Mouse (Mus musculus) kidney, postnatal 25 days (tissue): ENCODE results near the gene Foxi3.

Experiments
- DNase-seq, 2 experiments: peaks; one replicate each; pipeline ENCODE4 v3.0.0; 2021; ENCODE audit warnings: mixed read lengths in 2 of 2

The Foxi3 gene

DNA sequence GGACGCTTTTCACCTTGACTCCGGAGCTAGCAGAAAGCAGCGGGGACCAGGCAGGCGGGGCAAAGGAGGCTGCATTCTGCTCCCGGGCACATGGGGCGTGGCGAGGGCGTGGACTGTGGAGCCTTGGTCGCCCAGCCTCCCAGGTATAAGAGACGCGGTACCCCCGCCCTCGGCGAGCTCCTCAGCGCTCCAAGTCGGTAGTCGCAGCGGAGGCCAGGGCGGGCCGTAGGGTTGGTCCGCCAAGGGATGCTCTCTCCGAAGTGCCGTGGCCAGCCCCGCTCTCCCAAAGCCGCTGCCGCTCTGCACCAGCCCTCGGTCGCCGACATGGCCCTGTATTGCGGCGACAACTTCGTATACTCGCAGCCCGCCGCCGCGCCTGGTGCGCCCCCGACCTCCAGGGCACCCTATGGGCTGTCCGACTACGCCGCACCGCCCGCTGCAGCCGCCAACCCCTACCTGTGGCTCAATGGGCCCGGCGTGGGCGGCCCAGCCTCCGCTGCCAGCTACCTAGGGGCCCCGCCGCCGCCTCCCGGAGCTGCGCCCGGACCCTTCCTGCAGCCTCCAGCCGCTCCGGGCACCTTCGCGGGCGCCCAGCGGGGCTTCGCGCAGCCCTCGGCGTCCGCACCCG lies at the start of gene Foxi3:
TSS of gene Foxi3 (plus strand) at position 247 of the 628 bp plus-strand sequence.
- peak; percentile 57 to 74 for DNase-seq

DNA sequence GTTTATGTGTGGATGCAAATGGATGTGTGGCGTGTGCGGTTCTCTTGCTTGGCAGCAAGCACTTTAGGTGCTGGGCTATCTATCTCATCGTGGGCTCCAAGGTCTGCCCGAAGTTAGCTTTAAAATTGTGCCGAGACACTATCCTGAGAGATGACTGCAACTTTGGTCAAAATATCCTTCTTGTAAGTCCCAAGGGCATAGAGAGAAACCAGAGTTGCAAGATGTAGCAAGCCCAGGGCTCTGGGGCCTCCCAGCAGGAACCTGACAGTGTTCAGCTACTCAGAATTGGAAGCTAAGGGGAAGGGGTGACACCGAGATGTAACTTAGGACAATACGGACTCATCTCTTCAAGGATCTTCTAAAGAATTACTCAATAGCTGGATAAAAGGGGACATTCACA lies 46.8 kb upstream of the Foxi3 start:
- DNase-seq = no peak

GRCm38 (mm10) chr6:70910285-70910684 lies 46.0 kb upstream of the Foxi3 start:
- DNase-seq = no peak

- no peak for DNase-seq
Observed at GRCm38 (mm10) chr6:70911668-70912395, 44.5 kb upstream of the Foxi3 start.

- DNase-seq = no peak
Observed at GRCm38 (mm10) chr6:70912396-70912765, 44.0 kb upstream of the Foxi3 start.

- no peak for DNase-seq
Observed at GRCm38 (mm10) chr6:70918827-70919226, 37.5 kb upstream of the Foxi3 start, which contains the start of gene Tex37. Gene Tex37 (minus strand): TSS chr6:70918927.

DNA sequence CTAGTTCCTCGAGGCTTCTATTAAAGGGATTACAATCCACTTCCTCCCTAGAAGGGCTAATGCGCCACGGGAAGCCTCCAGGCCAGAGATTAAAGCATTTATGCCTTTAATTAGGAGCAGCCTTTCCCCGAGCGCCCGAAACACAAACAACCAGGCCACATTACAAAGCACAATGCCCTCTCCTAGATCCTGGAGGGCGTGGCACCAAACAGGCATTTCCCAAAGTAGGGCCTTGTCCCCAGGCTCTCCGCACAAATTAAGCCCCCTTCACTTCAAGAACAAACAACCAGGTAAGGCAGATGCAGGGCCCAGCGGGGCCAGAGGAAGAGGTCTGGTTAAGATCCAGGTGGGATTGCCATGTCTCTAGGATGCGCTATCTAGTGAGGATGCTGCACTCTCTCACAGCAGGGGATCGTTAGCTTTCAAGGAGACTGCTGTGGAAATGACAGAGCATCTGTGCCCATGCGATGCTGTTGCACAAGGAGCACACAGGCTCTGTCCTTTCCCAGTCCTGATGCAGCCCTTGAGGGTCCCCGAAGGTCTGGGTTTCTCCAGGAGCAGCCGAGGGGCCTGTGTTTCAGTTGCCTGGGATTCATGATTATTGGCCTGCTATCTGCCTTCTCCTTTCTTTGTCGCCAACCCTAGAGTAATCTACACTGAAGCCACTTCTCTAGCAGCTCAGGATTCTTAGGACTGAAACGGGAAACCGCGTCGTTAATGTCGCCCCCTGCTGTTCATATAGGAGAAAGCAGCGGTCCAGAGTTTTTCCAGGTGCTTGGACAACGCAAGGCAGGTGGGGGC lies 34.9 kb upstream of the Foxi3 start:
- peak in 1 of 2 experiments; percentile 51 for DNase-seq

DNA sequence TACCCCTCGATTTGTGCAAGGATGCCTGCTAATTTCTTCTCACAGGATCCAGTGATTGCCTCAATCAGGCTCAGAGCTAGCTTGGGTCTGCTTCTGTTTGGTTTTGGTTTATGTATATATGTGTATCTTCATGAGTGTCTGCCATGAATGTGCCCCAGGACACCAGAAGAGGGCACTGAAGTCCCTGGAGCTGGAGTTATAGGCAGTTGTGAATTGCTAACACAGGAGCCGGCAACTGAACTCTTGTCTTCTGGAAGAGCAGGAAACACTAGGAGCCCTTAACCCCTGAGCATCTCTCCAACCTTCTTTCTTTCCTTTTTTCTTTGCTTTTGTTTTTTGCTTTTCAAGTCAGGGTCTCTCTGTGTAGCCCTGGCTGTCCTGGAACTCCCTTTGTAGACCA lies 24.5 kb upstream of the Foxi3 start:
- no peak for DNase-seq

DNA sequence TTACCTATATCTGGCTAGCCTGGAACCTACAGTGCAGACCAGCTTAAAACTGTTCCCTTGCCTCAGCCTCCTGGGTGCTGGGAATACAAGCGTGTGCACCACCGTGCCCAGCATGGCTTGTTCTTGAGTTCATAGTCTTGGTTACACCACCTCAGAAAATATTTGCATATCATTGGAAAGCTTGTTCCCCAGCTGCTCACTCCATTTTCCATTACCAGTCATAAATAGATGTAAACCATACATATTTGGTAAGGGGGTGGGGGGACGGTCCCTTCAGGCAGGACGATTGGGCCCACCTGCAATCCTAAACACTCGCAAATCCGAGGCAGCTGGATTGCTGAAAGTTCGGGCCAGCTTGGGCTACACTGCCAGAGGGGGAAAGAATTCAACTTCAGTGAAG lies 3.1 kb upstream of the Foxi3 start:
- DNase-seq = no peak

GRCm38 (mm10) chr6:70954040-70954439 lies 2.3 kb upstream of the Foxi3 start:
- DNase-seq = peak; percentile 43 to 51

- no peak for DNase-seq
Observed at GRCm38 (mm10) chr6:70955291-70955800, 985 bp upstream of the Foxi3 start.

DNA sequence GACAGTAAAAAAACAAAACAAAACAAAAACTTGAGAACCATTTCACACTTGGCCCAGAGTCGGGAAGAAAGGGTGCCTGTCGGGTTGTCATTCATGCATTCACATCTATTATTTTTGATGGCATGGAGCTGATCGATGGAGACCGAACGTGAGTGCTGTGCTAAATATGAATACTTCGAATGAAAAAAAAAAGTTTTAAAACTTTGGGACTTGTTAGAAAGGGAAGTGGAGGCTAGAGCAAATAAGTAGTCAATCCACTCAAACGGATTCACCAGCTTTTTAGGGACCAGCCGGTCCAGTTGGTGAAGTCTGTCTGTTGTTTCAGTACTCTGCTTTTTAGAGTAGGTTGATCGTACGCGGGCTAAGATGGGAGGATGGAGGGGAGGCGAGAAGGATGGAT lies 490 bp upstream of the Foxi3 start:
- DNase-seq = no peak

- DNase-seq = no peak
Observed at GRCm38 (mm10) chr6:70956936-70957335, 605 bp downstream of the Foxi3 start.

- no peak for DNase-seq
Observed at GRCm38 (mm10) chr6:70957341-70957940, 1.1 kb downstream of the Foxi3 start.

DNA sequence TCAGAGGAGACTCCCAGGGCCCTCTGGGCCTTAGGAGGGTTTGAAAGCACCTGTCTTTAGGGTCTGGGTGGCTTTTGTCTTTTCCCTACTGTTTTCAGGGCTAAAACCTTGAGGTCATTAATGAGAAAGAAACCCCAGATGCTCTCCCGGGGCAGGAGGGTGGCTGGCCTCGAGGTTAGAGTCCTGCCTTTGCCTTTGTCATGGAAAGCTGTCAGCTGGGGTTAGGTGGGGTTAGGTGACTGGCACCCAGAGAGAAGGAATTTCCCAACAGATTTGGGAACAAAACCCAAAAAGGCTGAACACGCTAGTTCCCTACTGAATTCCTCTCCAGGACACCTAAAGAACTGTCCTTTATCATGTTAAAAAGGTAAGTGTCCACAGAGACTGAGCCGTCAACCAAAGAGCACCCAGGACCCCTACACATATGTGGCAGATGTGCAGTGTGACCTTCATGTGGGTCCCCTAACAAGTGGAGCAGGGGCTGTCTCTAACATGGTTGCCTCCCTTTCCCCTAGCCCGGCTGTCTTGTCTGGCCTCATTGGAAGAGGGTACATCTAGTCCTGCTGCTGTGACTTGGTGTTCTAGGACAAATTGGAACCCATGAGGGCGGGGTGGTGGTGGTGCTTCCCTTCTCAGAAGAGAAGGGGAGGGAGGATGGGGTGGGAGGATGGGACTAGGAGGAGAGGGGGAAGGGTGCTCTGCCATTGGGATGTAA lies 7.9 kb downstream of the Foxi3 start:
- DNase-seq = no peak

DNA sequence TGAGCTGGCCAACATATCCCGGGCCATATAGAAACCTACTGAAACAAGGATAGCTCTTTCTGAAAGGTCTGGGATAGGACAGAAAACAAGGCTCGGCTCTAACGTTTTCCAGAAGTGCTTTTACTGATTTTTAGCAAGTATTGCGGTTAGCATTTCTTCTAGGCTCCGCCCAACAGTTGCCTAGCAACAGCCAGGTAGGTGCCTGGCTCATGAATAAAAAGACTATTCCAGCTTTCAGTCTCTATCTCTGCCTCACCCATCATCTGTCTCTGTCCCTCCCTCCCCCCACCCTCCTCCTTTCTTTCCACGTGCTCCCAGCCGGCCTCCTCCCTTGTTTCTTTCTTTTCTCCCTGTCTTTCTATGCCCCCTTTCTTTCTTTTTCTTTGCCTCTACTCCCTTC lies 9.4 kb downstream of the Foxi3 start:
- no peak for DNase-seq

DNA sequence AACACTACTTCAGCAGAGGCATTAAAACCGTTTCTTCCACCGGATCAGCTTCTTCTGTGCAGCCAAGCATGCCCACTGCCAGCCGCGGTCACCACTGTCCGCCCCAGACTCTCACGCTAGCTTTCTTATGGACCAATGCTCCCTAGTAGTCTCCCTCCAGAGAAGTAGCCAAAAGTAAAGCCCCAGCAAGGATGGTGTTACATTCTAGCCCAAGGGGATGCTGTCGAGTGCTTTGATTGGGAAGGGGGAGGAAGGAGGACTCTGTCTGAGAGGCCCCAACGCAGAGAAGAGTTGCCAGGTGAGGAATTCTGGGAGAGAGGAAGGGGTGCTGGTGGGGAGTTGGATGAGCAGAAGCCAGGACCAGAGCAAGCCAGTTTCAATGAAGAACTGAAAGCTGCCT lies 11.1 kb downstream of the Foxi3 start:
- peak in 1 of 2 experiments; percentile 23 for DNase-seq

GRCm38 (mm10) chr6:70968291-70968690 lies 12.0 kb downstream of the Foxi3 start:
- DNase-seq = no peak

GRCm38 (mm10) chr6:70973066-70973465 lies 16.7 kb downstream of the Foxi3 start:
- DNase-seq = no peak

DNA sequence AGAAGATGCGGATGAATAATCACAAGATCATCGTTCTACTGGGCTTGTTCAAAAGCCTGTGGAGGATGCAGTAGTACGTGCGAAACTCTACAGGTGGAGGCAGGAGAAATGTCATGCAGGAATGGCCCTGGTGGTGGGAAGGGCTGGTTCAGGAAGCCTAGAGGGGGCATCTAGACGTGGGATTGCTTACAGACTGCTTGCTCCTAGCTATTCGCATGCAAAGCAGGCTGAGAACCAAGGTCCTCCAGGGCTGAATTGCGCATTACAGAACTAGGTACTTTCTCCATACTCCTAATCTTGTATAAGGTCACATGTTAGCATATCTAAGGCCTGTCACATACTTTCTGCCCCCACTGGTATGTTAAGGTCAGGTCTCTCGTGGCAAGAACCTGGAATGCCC lies 24.7 kb downstream of the Foxi3 start:
- DNase-seq = no peak

DNA sequence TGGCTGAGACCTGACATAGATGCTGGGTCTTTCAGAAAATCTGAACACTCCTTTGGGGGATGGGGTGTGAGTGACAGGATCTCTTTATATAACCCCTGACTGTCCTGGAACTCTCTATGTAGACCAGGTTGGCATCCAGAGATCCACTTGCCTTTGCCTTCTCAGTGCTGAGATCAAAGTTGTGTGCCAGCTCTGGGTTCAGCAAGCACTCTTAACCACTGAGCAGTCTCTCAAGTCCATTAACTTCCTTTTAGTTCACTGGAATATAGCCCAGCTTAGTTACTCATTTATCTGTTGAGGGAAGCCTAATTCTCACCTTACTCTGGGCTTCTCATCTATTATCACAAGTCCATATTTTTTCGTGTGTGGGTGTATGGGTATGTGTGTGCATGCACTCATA lies 26.1 kb downstream of the Foxi3 start:
- peak; percentile 18 to 55 for DNase-seq

DNA sequence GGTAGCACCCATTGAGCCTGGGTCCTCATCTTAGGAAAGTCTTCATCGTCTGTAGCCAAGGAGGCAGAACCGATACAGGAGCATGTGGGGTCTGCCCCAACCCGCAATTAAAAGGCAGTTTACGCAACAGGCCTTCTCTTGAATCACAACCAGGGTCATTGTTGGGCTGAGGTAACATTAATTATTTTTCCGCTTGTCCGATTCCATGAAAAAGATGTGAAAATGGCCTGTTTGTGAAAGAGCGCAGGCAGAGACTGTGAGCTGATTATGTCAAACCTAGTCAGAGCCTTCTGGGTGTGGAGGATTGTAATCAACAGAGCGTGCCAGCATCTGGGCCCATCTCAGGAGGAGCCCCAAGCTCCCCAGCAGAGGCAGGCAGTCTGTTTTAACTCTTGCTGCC lies 30.4 kb downstream of the Foxi3 start:
- no peak for DNase-seq
